Mouse (Mus musculus) stomach, embryonic 15.5 days (tissue): Measurements from ENCODE around the gene Bcl2. TPM values are rescaled to one million over a fixed set of nuclear protein-coding genes. Genes with fewer than 3 reads are reported as not detected.
"Not testable (repeated sequence)": the region's sequence is repeated elsewhere in the genome, so short reads cannot be mapped to it uniquely, and the experiment has no call there.

Experiments
- ATAC-seq: fragments of 200-750 bp; cut with Nextera tagmentation; 2 replicates; pipeline ENCODE4 v1.8.0; 2017; ENCODE audit warnings: low read depth, moderate number of reproducible peaks, moderate TSS enrichment; ENCODE audit not compliant: insufficient read depth, low FRiP score
- H3K27ac ChIP-seq: fragments of 300-500 bp; sonication (generic); 2 replicates; pipeline ENCODE4 v1.5.1; 2015; ENCODE audit warnings: mild to moderate bottlenecking, inconsistent platforms
- H3K27me3 ChIP-seq: fragments of 300-500 bp; sonication (generic); replicated peaks from 2 replicates; pipeline ENCODE4 v1.6.1; 2015; ENCODE audit warnings: inconsistent platforms
- H3K36me3 ChIP-seq: fragments of 300-500 bp; sonication (generic); 2 replicates; pipeline ENCODE4 v1.6.1; 2015; ENCODE audit warnings: inconsistent platforms
- H3K4me1 ChIP-seq: fragments of 300-500 bp; sonication (generic); 2 replicates; pipeline ENCODE4 v1.6.1; 2015; ENCODE audit warnings: inconsistent platforms
- H3K4me2 ChIP-seq: fragments of 300-500 bp; sonication (generic); 2 replicates; pipeline ENCODE4 v1.6.1; 2015; ENCODE audit warnings: mild to moderate bottlenecking, inconsistent platforms
- H3K4me3 ChIP-seq: fragments of 300-500 bp; sonication (generic); replicated peaks from 2 replicates; pipeline ENCODE4 v1.5.1; 2015; ENCODE audit warnings: inconsistent platforms
- H3K9ac ChIP-seq: fragments of 300-500 bp; sonication (generic); 2 replicates; pipeline ENCODE4 v1.6.1; 2015; ENCODE audit warnings: inconsistent platforms
- H3K9me3 ChIP-seq: fragments of 300-500 bp; sonication (generic); 2 replicates; pipeline ENCODE4 v1.6.1; 2016; ENCODE audit warnings: inconsistent platforms
- WGBS: fragments of 180-500 bp; shearing (Covaris S2); methylation state at CpG from one replicate; pipeline ENCODE4 v1.1.7; 2015; 5-methylcytosine and 5-hydroxymethylcytosine counted together
- polyA plus RNA-seq: library from polyadenylated mRNA; unstranded; fragments of >200 nt; fragmentation: Nextera tagmentation; extraction: Ambion mirVana; gene quantifications from 2 replicates; pipeline ENCODE4 v1.2.1, GENCODE M21; 2015

Bcl2 gene
- polyA plus RNA-seq, 1 experiment from 2014 or later: 17.0 TPM

- no peak for ATAC-seq
- Histone ChIP-seq H3K4me2 (no peak overlapping the region), H3K27ac (no peak overlapping the region), H3K4me3 (no peak overlapping the region), H3K4me1 (no peaks in the 10 kb centered on the region), H3K9me3 (no peaks in the 10 kb centered on the region), H3K36me3 (0 out of 2 replicates have a peak, but pooled peaks cover 2% of the 10 kb centered on the region), H3K27me3 (no peaks in the 10 kb centered on the region), H3K9ac (no peak overlapping the region)
- 93% methylated on average over 5 of the region's 5 CpGs for WGBS
Observed at GRCm38 (mm10) chr1:106739810-106740209, 25.7 kb upstream of the Bcl2 start.

DNA sequence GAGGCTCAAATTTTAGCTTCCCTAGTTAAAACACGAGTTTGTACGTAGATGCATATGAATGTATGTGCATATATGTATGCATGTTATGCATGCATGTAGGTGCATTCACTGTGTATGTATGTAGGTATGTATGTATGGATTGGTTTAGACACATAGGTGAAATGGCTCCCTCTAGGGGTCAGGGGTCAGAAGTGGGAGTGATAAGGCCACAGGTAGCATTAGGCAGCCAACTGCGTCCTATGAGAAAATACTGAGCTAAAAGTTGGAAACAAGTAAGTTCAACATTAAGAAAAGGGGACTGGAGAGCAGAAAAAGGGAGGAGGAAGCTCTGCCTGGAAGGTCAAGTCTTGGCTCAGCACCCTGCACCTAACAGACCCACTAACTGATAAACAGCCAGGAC is 24.0 kb upstream of the Bcl2 start:
- Histone ChIP-seq H3K4me1 (no peaks in the 10 kb centered on the region), H3K4me3 (no peak overlapping the region), H3K9ac (no peak overlapping the region), H3K27me3 (no peaks in the 10 kb centered on the region), H3K27ac (no peak overlapping the region), H3K36me3 (0 out of 2 replicates have a peak, but pooled peaks cover 8% of the 10 kb centered on the region), H3K4me2 (no peak overlapping the region), H3K9me3 (no peaks in the 10 kb centered on the region)
- no peak for ATAC-seq
- 80% methylated on average over 3 of the region's 3 CpGs for WGBS

DNA sequence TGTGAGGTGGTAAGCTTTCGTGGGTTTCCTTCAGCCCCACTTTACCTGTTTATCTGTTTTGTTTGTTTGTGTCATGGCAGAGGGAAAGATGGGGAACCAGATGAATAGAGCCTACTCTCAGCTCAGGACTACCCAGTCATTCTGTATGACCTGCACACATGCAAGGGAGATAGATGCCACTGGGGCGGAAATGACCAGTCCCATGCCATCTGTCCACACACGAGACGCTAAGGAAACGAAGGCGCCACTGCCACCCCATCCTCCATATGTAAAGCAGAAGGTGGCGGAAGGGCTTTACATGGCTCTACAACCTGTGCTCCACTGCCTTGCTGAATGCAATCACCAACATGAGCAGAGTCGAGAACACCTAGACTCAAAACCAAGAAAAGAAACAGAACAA is 22.1 kb upstream of the Bcl2 start:
- Histone ChIP-seq H3K4me1 (no peaks in the 10 kb centered on the region), H3K4me3 (no peak overlapping the region), H3K27me3 (no peaks in the 10 kb centered on the region), H3K9me3 (no peaks in the 10 kb centered on the region), H3K27ac (no peak overlapping the region), H3K4me2 (no peak overlapping the region), H3K36me3 (0 out of 2 replicates have a peak, but pooled peaks cover 8% of the 10 kb centered on the region), H3K9ac (no peak overlapping the region)
- ATAC-seq: no peak
- 95% methylated on average over 8 of the region's 8 CpGs for WGBS

DNA sequence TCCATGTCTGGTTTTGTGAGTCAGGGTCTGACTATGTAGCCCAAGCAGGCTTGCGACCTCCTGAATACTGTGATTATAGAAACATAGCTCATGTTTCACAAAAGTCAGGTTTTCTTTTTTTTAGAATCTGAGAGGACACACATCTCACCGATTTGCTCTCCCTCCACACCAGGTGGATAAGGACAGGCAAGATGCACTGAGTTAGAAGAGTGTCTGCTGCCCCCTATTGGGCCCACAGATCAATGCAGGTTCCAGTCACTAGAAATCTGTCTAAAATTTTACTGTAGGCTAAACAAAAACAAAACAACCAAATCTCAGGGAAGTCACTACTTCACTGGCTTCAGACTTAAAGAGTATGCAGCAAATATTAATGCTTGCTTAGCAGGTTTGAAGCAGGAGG is 21.5 kb upstream of the Bcl2 start:
- H3K9ac ChIP-seq: no peak overlapping the region
- H3K4me3 ChIP-seq: no peak overlapping the region
- 54% methylated on average over 2 of the region's 2 CpGs for WGBS
- 0 out of 2 replicates have a peak, but pooled peaks cover 8% of the 10 kb centered on the region for H3K36me3 ChIP-seq
- H3K4me1 ChIP-seq: no peaks in the 10 kb centered on the region
- ATAC-seq: no peak
- no peaks in the 10 kb centered on the region for H3K27me3 ChIP-seq
- no peak overlapping the region for H3K4me2 ChIP-seq
- H3K9me3 ChIP-seq: no peaks in the 10 kb centered on the region
- H3K27ac ChIP-seq: no peak overlapping the region

DNA sequence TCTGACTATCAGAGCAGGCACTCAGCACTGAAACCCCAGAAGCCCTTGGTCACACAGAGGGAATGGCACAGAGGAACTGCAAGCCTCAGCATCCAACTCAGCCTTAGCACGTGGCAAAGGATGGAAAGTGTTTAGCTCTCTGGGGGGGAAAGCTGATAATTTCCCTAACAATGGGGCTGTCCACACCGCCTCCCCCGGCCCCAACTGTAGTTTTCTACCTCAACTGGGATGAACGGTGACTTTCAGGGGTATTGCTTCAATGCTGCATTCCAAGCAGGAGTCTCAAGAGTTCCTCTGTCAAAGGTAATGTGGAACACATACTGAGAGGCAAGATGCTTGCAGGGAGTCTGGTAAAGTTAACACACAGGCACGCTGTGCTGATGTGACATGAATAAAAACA is 8.0 kb upstream of the Bcl2 start:
- Histone ChIP-seq H3K4me3 (no peak overlapping the region), H3K4me2 (no peak overlapping the region), H3K4me1 (no peaks in the 10 kb centered on the region), H3K27ac (no peak overlapping the region), H3K9me3 (no peaks in the 10 kb centered on the region), H3K9ac (no peak overlapping the region), H3K36me3 (0 out of 2 replicates have a peak, but pooled peaks cover 3% of the 10 kb centered on the region), H3K27me3 (no peaks in the 10 kb centered on the region)
- no peak for ATAC-seq
- 56% methylated on average over 5 of the region's 5 CpGs for WGBS

GRCm38 (mm10) chr1:106717736-106718135 is 3.7 kb upstream of the Bcl2 start:
- not testable (repeated sequence) for H3K4me1 ChIP-seq, H3K27me3 ChIP-seq, H3K27ac ChIP-seq, H3K4me3 ChIP-seq, ATAC-seq, H3K9ac ChIP-seq, H3K4me2 ChIP-seq, H3K36me3 ChIP-seq, H3K9me3 ChIP-seq
- WGBS: 71% methylated on average over 7 of the region's 7 CpGs

DNA sequence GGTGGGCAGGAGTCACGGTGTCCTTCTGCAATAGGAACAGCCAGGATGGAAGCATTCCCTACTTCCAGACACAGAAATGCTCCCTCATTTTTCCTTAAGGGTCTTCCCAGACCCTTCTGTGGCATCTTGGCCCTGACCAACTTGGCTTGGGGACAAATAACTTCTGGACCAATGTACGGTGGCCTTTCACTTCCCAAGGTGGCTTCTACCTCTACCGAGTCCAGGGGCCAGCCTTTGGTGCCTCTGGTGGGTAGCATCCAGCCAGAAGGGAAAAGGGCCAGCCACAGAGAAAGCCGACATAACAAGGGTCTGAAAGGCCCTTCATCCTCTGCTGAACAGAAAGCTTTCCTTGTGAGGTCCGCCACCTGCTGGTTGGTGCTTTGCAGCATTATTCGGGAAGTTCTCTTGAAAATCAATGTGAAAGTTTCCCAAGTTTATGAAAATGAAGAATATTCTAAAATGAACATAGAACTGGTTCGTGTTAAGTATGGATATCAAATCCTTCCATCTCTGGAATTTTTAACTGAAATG is 3.1 kb upstream of the Bcl2 start:
- WGBS: 27% methylated on average over 7 of the region's 7 CpGs
- no peak overlapping the region for H3K27ac ChIP-seq

GRCm38 (mm10) chr1:106716141-106716540 is 2.1 kb upstream of the Bcl2 start:
- H3K9ac ChIP-seq: no peak overlapping the region
- H3K27ac ChIP-seq: no peak overlapping the region
- no peaks in the 10 kb centered on the region for H3K27me3 ChIP-seq
- no peak overlapping the region for H3K4me3 ChIP-seq
- ATAC-seq: no peak
- H3K4me1 ChIP-seq: peaks cover 5% of the 10 kb centered on the region; the same call in 1 of the 2 replicates
- H3K9me3 ChIP-seq: no peaks in the 10 kb centered on the region
- 76% methylated on average over 3 of the region's 3 CpGs for WGBS
- no peaks in the 10 kb centered on the region for H3K36me3 ChIP-seq
- no peak overlapping the region for H3K4me2 ChIP-seq

More for the DNA sequence above, 3.1 kb upstream of the Bcl2 start:
- peaks cover 5% of the 10 kb centered on the region; the same call in 1 of the 2 replicates for H3K4me1 ChIP-seq
- H3K4me2 ChIP-seq: no peak overlapping the region
- H3K36me3 ChIP-seq: no peaks in the 10 kb centered on the region
- H3K9me3 ChIP-seq: no peaks in the 10 kb centered on the region
- H3K27me3 ChIP-seq: no peaks in the 10 kb centered on the region
- no peak for ATAC-seq
- no peak overlapping the region for H3K4me3 ChIP-seq
- H3K9ac ChIP-seq: no peak overlapping the region

DNA sequence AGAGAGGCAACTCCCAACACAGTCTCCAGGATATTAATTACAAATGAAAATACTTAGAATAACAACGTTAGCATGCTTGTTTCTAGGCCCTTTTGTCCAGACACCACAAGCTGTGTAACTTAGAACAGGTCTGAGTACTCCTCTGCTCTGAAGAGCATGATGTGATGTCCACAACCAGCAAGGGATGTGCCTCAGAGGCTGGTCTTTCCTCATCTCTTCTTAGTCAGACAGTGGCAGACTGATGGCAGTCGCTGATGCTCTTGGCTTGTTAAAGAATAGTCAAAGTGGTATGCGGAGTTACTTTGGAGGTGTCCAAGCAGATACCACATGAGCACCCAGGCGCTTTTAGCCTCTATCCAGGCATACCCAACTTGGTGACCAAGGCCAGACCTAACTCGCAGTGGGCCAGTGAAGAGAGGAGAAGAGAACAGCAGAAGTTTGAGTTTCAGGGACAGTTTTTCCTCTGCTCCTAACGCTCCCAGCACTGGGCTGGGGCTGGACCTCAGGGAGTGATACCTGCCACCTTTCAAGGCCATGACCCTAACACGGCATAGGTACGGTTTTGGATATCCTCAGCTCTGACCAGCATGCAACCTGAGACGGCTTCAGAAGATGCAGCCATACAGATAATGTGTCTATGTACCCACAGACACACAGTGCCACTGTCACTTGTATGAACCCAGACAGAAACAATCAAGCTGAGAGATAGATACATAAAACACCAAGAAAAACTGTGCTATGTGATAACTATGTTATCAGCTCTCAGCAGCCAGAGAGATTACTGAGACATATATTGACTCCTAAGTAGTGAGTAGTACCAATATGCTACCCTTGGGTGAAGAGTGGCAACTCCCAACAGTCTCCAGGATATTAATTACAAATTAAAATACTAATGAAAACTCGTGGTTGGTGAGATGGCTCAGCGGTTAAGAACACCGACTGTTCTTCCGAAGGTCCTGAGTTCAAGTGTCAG is 1.3 kb upstream of the Bcl2 start:
- Histone ChIP-seq H3K36me3 (no peaks in the 10 kb centered on the region), H3K27me3 (no peaks in the 10 kb centered on the region), H3K4me1 (peaks cover 5% of the 10 kb centered on the region; the same call in 1 of the 2 replicates), H3K27ac (no peak overlapping the region; the same call in 1 of the 2 replicates), H3K4me2 (peak overlapping the region; percentile 96; the same call in 1 of the 2 replicates), H3K4me3 (no peak overlapping the region), H3K9me3 (no peaks in the 10 kb centered on the region), H3K9ac (no peak overlapping the region)
- WGBS: 87% methylated on average over 13 of the region's 13 CpGs
- no peak for ATAC-seq

DNA sequence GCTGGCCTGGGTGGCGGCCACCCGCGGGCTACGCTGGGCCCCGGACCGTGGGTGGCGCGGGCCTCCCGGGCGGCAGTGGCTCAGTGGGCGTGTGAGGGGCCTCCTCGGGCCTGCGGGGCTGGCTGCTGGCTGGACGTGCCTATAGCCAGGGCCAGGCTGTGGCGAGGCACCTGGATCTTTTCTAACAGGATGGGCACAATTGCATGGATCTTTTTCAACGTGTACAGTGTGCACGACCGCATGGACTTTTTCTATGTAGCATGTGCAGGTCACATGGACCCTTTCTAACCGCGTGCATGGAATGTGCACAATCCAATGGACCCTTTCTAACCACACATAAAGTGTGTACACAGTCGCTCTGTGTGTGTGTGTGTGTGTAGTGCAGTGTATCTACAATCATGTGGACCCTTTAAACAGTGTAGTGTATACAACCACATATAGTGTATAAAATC is 482 bp upstream of the Bcl2 start:
- 5% methylated on average over 19 of the region's 21 CpGs for WGBS
- Histone ChIP-seq H3K27ac (peak overlapping the region; percentile 93), H3K9ac (peak overlapping the region; percentile 81), H3K27me3 (no peaks in the 10 kb centered on the region), H3K9me3 (no peaks in the 10 kb centered on the region), H3K4me2 (peak overlapping the region; percentile 96), H3K36me3 (no peaks in the 10 kb centered on the region), H3K4me3 (peak overlapping the region; percentile 74), H3K4me1 (peaks cover 5% of the 10 kb centered on the region; the same call in 1 of the 2 replicates)
- no peak; the same call in 1 of the 2 replicates for ATAC-seq

DNA sequence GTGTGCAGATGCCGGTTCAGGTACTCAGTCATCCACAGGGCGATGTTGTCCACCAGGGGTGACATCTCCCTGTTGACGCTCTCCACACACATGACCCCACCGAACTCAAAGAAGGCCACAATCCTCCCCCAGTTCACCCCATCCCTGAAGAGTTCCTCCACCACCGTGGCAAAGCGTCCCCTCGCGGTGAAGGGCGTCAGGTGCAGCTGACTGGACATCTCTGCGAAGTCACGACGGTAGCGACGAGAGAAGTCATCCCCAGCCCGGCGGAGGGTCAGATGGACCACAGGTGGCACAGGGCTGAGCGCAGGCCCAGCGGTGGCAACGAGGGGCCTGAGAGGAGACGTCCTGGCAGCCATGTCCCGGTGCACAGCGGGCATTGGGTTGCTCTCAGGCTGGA is 1.7 kb downstream of the Bcl2 start:
- Histone ChIP-seq H3K27me3 (no peaks in the 10 kb centered on the region), H3K36me3 (no peaks in the 10 kb centered on the region), H3K27ac (no peak overlapping the region), H3K4me1 (peaks cover 10% of the 10 kb centered on the region), H3K9ac (peak overlapping the region; percentile 25; the same call in 1 of the 2 replicates), H3K9me3 (no peaks in the 10 kb centered on the region), H3K4me2 (peak overlapping the region; percentile 96), H3K4me3 (peak overlapping the region; percentile 74)
- WGBS: 11% methylated on average over 22 of the region's 22 CpGs
- ATAC-seq: no peak
